Mouse (Mus musculus) embryonic fibroblast, embryonic 13.5 days (primary cell): ENCODE data around the gene Gm2832. TPM values are rescaled to one million over a fixed set of nuclear protein-coding genes. Genes with fewer than 3 reads are reported as not detected.
"Not testable (repeated sequence)": the region's sequence is repeated elsewhere in the genome, so short reads cannot be mapped to it uniquely, and the experiment has no call there.

ENCODE experiments used
- H3K27ac ChIP-seq: 2 replicates; pipeline ENCODE4 v1.5.1; 2012; ENCODE audit warnings: low read length, control low read depth, inconsistent platforms; ENCODE audit not compliant: insufficient read depth
- H3K4me1 ChIP-seq: 2 replicates; pipeline ENCODE4 v1.6.1; 2011; ENCODE audit warnings: low read length; ENCODE audit not compliant: control insufficient read depth, insufficient read depth
- H3K4me3 ChIP-seq: 2 replicates; pipeline ENCODE4 v1.5.1; 2011; ENCODE audit warnings: mild to moderate bottlenecking, control low read depth, low read length; ENCODE audit not compliant: insufficient read depth
- CTCF ChIP-seq: IDR thresholded peaks from 2 replicates; pipeline ENCODE4 v1.5.1; 2011; ENCODE audit warnings: mild to moderate bottlenecking, control low read depth, low read length, moderate library complexity, borderline replicate concordance; ENCODE audit not compliant: insufficient read depth
- polyA plus RNA-seq: library from polyadenylated mRNA; stranded (reverse); fragments of >200 nt; gene quantifications from 2 replicates; pipeline ENCODE4 v1.2.4, GENCODE M21; 2011; ENCODE audit warnings: low read depth; ENCODE audit not compliant: missing spikeins, insufficient read length

Gene Gm2832
- not detected in 2 replicates for polyA plus RNA-seq

GRCm38 (mm10) chr14:41278505-41278904 lies at the start of gene Gm2832:
Gm2832 (plus strand) TSS chr14:41278805.
- not testable (repeated sequence) for H3K27ac ChIP-seq, H3K4me3 ChIP-seq

GRCm38 (mm10) chr14:41263296-41263695 lies 15.3 kb upstream of the Gm2832 start:
- H3K4me1 ChIP-seq, H3K4me3 ChIP-seq, H3K27ac ChIP-seq: not testable (repeated sequence)

More at GRCm38 (mm10) chr14:41278505-41278904, at the start of gene Gm2832:
- not testable (repeated sequence) for H3K4me1 ChIP-seq

GRCm38 (mm10) chr14:41263853-41264755 lies 14.5 kb upstream of the Gm2832 start:
- H3K4me1 ChIP-seq, H3K27ac ChIP-seq, H3K4me3 ChIP-seq: not testable (repeated sequence)

DNA sequence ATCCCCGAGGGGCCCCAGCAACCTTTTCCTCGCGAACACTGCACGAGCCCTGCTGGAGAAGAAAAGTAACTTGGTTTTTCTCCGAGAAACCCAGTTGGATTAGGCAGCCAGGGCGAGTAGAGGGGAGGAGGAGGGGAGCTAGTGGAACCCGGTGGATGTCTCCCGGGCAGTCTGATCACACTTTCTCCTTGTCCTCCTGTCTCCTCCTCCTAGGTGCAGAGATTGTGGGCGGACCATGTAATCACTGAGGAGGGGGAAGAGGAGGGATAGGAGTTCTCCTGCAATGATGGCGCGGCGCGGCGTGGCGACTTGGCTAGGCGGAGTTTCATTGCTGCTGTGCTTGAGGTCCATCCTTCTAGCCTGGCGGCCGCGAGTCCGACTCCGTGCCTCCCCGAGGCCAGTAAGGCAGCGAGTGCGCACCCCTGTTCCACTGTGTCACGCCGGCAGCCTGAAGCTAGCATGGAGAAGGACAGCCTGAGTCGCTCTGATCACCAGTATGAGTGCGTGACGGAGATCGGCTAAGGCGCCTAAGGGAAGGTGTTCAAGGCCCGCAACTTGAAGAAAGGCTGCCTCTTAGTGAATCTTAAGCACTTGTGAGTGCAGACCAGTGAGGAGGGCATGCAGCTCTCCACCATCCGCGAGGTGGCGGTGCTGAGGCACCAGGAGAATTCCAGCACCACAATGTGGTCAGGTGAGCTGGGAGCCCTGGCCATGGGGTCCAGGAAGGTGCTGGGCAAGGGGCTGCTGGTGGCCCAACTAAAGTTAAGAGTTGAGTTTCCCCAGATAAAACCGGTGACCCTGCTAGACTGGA lies 13.6 kb upstream of the Gm2832 start:
- peak; percentile 9; the same call in 1 of the 2 replicates for TF ChIP-seq CTCF
- H3K27ac ChIP-seq, H3K4me1 ChIP-seq, H3K4me3 ChIP-seq: not testable (repeated sequence)

DNA sequence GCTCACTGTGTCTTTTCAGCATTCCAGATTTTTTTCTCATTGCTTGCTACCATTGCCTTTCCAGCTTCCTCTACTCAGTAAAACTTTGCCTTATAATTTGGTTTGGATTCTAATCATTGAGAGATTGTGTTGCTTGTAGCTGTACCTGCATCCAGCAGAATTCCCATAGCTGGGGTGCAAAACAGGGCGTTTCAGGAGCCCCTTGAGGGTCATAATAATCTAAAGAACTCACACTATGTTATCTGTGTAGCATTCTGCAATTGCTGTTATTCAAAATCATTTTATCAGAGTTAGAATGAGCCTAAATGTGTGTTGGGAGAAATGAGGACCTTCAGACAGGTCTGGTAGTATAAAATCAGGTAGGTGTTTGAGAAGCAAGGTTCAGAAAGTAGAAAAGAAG lies 7.4 kb downstream of the Gm2832 start:
- H3K4me1 ChIP-seq = not testable (repeated sequence)

More for the DNA sequence above, 7.4 kb downstream of the Gm2832 start:
- H3K27ac ChIP-seq, H3K4me3 ChIP-seq: not testable (repeated sequence)

Other genes with a start within 250 kb of the Gm2832 start
- gene Dydc2, start 209.6 kb upstream of the Gm2832 start, polyA plus RNA-seq = not detected in 2 replicates
- gene Dydc1, start 205.9 kb upstream of the Gm2832 start, polyA plus RNA-seq = not detected in 2 replicates
- not detected in 2 replicates for gene Mat1a, start 173.8 kb upstream of the Gm2832 start, polyA plus RNA-seq
- not detected in 2 replicates for gene Sftpa1, start 147.0 kb upstream of the Gm2832 start, polyA plus RNA-seq
- not detected in 2 replicates for gene Mbl1, start 127.3 kb upstream of the Gm2832 start, polyA plus RNA-seq
- not detected in 2 replicates for gene Sftpd, start 93.7 kb upstream of the Gm2832 start, polyA plus RNA-seq
- not detected in 2 replicates for gene Gm5798, start 69.8 kb downstream of the Gm2832 start, polyA plus RNA-seq
- not detected in 2 replicates for gene Gm7945, start 107.6 kb downstream of the Gm2832 start, polyA plus RNA-seq
- gene Gm6482, start 129.5 kb downstream of the Gm2832 start, polyA plus RNA-seq = not detected in 2 replicates
- gene Gm7954, start 174.7 kb downstream of the Gm2832 start, polyA plus RNA-seq = not detected in 2 replicates
- gene Gm3486, start 210.7 kb downstream of the Gm2832 start, polyA plus RNA-seq = not detected in 2 replicates